Mouse (Mus musculus) heart, embryonic 16.5 days (tissue): ENCODE data around the gene Slc12a6. TPM values are rescaled to one million over a fixed set of nuclear protein-coding genes. Genes with fewer than 3 reads are reported as not detected.
A peak's percentile ranks its signal among the peaks of the same experiment; 100 is the strongest.

Experiments
- ATAC-seq: fragments of 200-750 bp; cut with Nextera tagmentation; replicated peaks from 2 replicates; pipeline ENCODE4 v1.8.0; 2017; ENCODE audit warnings: moderate number of reproducible peaks; ENCODE audit not compliant: insufficient read depth, low FRiP score; ENCODE audit errors: extremely low read depth
- H3K27ac ChIP-seq: fragments of 300-500 bp; sonication (generic); 2 replicates; pipeline ENCODE4 v1.5.1; 2014; ENCODE audit warnings: mild to moderate bottlenecking, low read length, control low read depth, moderate library complexity
- H3K27me3 ChIP-seq: fragments of 300-500 bp; sonication (generic); 2 replicates; pipeline ENCODE4 v1.6.1; 2014; ENCODE audit warnings: low read length, mixed read lengths; ENCODE audit not compliant: control insufficient read depth, insufficient read depth
- H3K36me3 ChIP-seq: fragments of 300-500 bp; sonication (generic); 2 replicates; pipeline ENCODE4 v1.6.1; 2014; ENCODE audit not compliant: control insufficient read depth, insufficient read depth
- H3K4me1 ChIP-seq: fragments of 300-500 bp; sonication (generic); 2 replicates; pipeline ENCODE4 v1.6.1; 2014; ENCODE audit warnings: low read length, mixed read lengths; ENCODE audit not compliant: control insufficient read depth, insufficient read depth
- H3K4me2 ChIP-seq: fragments of 300-500 bp; sonication (generic); 2 replicates; pipeline ENCODE4 v1.6.1; 2014; ENCODE audit warnings: low read depth, mild to moderate bottlenecking, control low read depth, low read length
- H3K4me3 ChIP-seq: fragments of 300-500 bp; sonication (generic); 2 replicates; pipeline ENCODE4 v1.5.1; 2014; ENCODE audit warnings: mild to moderate bottlenecking, control low read depth, low read length
- H3K9ac ChIP-seq: fragments of 300-500 bp; sonication (generic); 2 replicates; pipeline ENCODE4 v1.6.1; 2014; ENCODE audit warnings: low read length, control low read depth
- H3K9me3 ChIP-seq: fragments of 300-500 bp; sonication (generic); replicated peaks from 2 replicates; pipeline ENCODE4 v1.6.1; 2016; ENCODE audit warnings: low read length; ENCODE audit not compliant: control insufficient read depth
- WGBS: fragments of 180-500 bp; shearing (Covaris S2); extraction: QIAGEN DNeasy Blood & Tissue Kit; methylation state at CpG from one replicate; pipeline ENCODE4 v1.1.7; 2014; 5-methylcytosine and 5-hydroxymethylcytosine counted together
- polyA plus RNA-seq: library from polyadenylated mRNA; unstranded; fragments of >200 nt; fragmentation: Nextera tagmentation; extraction: Ambion mirVana; gene quantifications from 2 replicates; pipeline ENCODE4 v1.2.1, GENCODE M21; 2015

Gene Slc12a6
- polyA plus RNA-seq, 1 experiment from 2014 or later, result 10.1 TPM

- Histone ChIP-seq H3K27me3 (no peaks in the 10 kb centered on the region), H3K36me3 (no peaks in the 10 kb centered on the region), H3K4me3 (no peak within 1 kb of the TSS), H3K4me1 (peaks cover 9% of the 10 kb centered on the region), H3K27ac (no peak within 1 kb of the TSS), H3K9me3 (no peaks in the 10 kb centered on the region), H3K4me2 (no peak within 1 kb of the TSS), H3K9ac (no peak within 1 kb of the TSS)
- 69% methylated on average over 10 of the region's 10 CpGs for WGBS
- no peak for ATAC-seq
Observed at GRCm38 (mm10) chr2:112259241-112259962, 6.2 kb upstream of the Slc12a6 start, which contains the start of gene Nutm1. Gene Nutm1 (minus strand): TSS chr2:112259291.

GRCm38 (mm10) chr2:112261748-112262653, 3.6 kb upstream of the Slc12a6 start, which contains the start of gene Nop10:
Gene Nop10 (plus strand): TSS chr2:112261926.
- peak; percentile 21 for ATAC-seq
- H3K27ac ChIP-seq, result peak within 1 kb of the TSS; percentile 78
- peak within 1 kb of the TSS; percentile 82 for H3K9ac ChIP-seq
- under 1% methylated on average over 36 of the region's 36 CpGs for WGBS
- no peaks in the 10 kb centered on the region for H3K27me3 ChIP-seq
- H3K9me3 ChIP-seq, result no peaks in the 10 kb centered on the region
- H3K4me1 ChIP-seq, result peaks cover 16% of the 10 kb centered on the region
- no peaks in the 10 kb centered on the region for H3K36me3 ChIP-seq
- H3K4me3 ChIP-seq, result peak within 1 kb of the TSS; percentile 79
- H3K4me2 ChIP-seq, result peak within 1 kb of the TSS; percentile 71

DNA sequence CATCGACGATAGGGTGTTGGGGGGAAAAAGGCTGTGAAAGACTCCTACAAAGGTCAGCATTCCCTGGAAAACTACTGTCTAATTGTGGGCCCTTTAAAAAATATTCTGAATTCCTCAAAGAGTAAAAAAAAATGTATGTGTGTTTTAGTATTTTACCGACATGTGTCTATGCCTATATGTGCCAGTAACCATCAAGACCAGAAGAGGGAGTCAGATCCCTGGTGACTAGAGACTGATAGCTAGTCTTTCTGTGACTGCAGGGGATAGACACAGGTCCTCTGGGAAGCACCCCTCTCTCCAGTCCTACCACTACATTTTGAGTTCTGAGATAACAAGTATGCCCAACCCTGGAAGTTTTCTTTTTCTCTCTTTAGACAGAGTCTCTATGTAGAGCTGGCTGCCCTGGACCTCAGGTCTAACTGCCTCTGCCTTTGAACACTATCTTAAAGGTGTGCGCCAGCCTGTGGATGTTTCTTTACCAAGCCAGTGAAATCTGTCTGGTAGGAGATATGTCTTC, 2.8 kb upstream of the Slc12a6 start:
- Histone ChIP-seq H3K4me2 (peak overlapping the region; percentile 71), H3K4me3 (peak overlapping the region; percentile 79), H3K9me3 (no peaks in the 10 kb centered on the region), H3K27me3 (no peaks in the 10 kb centered on the region), H3K36me3 (no peaks in the 10 kb centered on the region), H3K27ac (no peak overlapping the region), H3K4me1 (peaks cover 16% of the 10 kb centered on the region), H3K9ac (peak overlapping the region; percentile 82; the same call in 1 of the 2 replicates)
- no peak for ATAC-seq
- WGBS, result 29% methylated on average over 4 of the region's 4 CpGs

GRCm38 (mm10) chr2:112264364-112264763, 1.3 kb upstream of the Slc12a6 start:
- no peak for ATAC-seq

DNA sequence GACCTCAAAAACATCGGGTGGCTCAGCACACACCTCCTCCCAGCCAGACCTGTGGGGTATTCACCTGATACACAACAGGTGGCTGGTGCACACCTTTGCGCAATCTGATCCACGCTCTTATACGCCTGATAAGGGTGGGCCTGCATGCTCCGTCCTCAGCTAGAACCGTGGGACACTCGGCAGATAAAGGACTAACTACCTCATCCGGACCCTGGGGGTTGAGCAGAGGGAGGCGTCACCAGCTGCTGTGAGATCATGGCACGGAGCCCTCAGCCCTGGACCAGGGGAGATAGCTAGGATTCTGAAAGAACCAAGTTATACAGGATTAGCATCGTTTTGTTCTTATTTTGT, 592 bp downstream of the Slc12a6 start, which contains the start of gene Gm21985:
TSS of gene Gm21985 (plus strand) at position 73 of the 351 bp plus-strand sequence.
- Histone ChIP-seq H3K4me2 (peak within 1 kb of the TSS; percentile 72), H3K9me3 (no peaks in the 10 kb centered on the region), H3K27me3 (no peaks in the 10 kb centered on the region), H3K4me1 (peaks cover 25% of the 10 kb centered on the region), H3K27ac (peak within 1 kb of the TSS; percentile 98), H3K36me3 (no peaks in the 10 kb centered on the region), H3K4me3 (peak within 1 kb of the TSS; percentile 84), H3K9ac (peak within 1 kb of the TSS; percentile 91)
- peak; percentile 26 for ATAC-seq
- WGBS, result under 1% methylated on average over 11 of the region's 11 CpGs

More at GRCm38 (mm10) chr2:112264364-112264763, 1.3 kb upstream of the Slc12a6 start:
- Histone ChIP-seq H3K27me3 (no peaks in the 10 kb centered on the region), H3K9me3 (no peaks in the 10 kb centered on the region), H3K27ac (no peak overlapping the region), H3K9ac (no peak overlapping the region), H3K4me2 (no peak overlapping the region), H3K4me3 (no peak overlapping the region), H3K36me3 (no peaks in the 10 kb centered on the region), H3K4me1 (peaks cover 19% of the 10 kb centered on the region)
- WGBS, result 67% methylated on average over 4 of the region's 4 CpGs

- peaks cover 28% of the 10 kb centered on the region for H3K4me1 ChIP-seq
- peak overlapping the region; percentile 84 for H3K4me3 ChIP-seq
- no peak for ATAC-seq
- peak overlapping the region; percentile 72 for H3K4me2 ChIP-seq
- H3K9me3 ChIP-seq, result no peaks in the 10 kb centered on the region
- H3K9ac ChIP-seq, result peak overlapping the region; percentile 91
- no peaks in the 10 kb centered on the region for H3K36me3 ChIP-seq
- 16% methylated on average over 10 of the region's 10 CpGs for WGBS
- no peaks in the 10 kb centered on the region for H3K27me3 ChIP-seq
- peak overlapping the region; percentile 98 for H3K27ac ChIP-seq
Observed at GRCm38 (mm10) chr2:112266780-112267179, 1.2 kb downstream of the Slc12a6 start.

- H3K4me1 ChIP-seq, result peaks cover 26% of the 10 kb centered on the region
- H3K4me3 ChIP-seq, result peak overlapping the region; percentile 84
- no peaks in the 10 kb centered on the region for H3K27me3 ChIP-seq
- H3K9me3 ChIP-seq, result no peaks in the 10 kb centered on the region
- ATAC-seq, result no peak
- WGBS, result 41% methylated on average over 8 of the region's 8 CpGs
- H3K9ac ChIP-seq, result peak overlapping the region; percentile 91
- H3K36me3 ChIP-seq, result no peaks in the 10 kb centered on the region
- H3K4me2 ChIP-seq, result peak overlapping the region; percentile 72
- H3K27ac ChIP-seq, result peak overlapping the region; percentile 45; the same call in 1 of the 2 replicates
Observed at GRCm38 (mm10) chr2:112267547-112268269, 2.1 kb downstream of the Slc12a6 start.

DNA sequence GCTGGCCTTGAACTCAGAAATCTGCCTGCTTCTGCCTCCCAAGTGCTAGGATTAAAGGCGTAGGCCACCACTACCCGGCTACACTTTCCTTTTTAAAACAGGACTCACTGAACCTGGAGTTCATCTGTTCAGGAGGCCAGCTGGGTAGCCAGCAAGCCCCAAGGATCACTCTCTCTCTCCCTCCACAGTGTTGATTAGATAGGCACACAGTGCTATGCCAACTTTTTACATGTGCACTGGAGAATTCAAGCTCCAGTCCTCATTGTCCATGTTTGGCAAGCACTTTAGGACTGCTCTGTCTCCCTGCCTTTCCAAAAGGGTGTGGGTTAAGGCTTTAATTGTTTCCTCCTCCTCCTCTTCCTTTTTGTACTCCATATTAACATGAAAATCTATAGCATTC, 4.4 kb downstream of the Slc12a6 start:
- Histone ChIP-seq H3K27me3 (no peaks in the 10 kb centered on the region), H3K36me3 (peaks cover 4% of the 10 kb centered on the region; the same call in 1 of the 2 replicates), H3K4me3 (no peak overlapping the region), H3K9ac (no peak overlapping the region), H3K4me1 (peaks cover 21% of the 10 kb centered on the region), H3K4me2 (peak overlapping the region; percentile 32; the same call in 1 of the 2 replicates), H3K9me3 (no peaks in the 10 kb centered on the region), H3K27ac (peak overlapping the region; percentile 83)
- ATAC-seq, result peak; percentile 30
- 49% methylated on average over 2 of the region's 2 CpGs for WGBS
